Mouse (Mus musculus): Measurements from ENCODE around the gene Tead4.
"Not testable (repeated sequence)": the region's sequence is repeated elsewhere in the genome, so short reads cannot be mapped to it uniquely, and the experiment has no call there.

Tead4 gene

GRCm38 (mm10) chr6:128300134-128301001 is at the start of gene Tead4:
TSS of gene Tead4 (minus strand) at chr6:128300823.
- peak; percentile 70 for DNase-seq (ENCODE audit: low spot score)

- no peak for DNase-seq (ENCODE audit: low spot score)
Measured at GRCm38 (mm10) chr6:128349711-128350110, 49.1 kb upstream of the Tead4 start.

- no peak for DNase-seq (ENCODE audit: low spot score)
Measured at GRCm38 (mm10) chr6:128346782-128347181, 46.2 kb upstream of the Tead4 start.

GRCm38 (mm10) chr6:128345623-128346022 is 45.0 kb upstream of the Tead4 start:
- DNase-seq (ENCODE audit: low spot score), result no peak

GRCm38 (mm10) chr6:128341956-128342723 is 41.5 kb upstream of the Tead4 start:
- no peak for DNase-seq (ENCODE audit: low spot score)

- DNase-seq (ENCODE audit: low spot score), result no peak
Measured at GRCm38 (mm10) chr6:128338876-128339275, 38.3 kb upstream of the Tead4 start.

- DNase-seq (ENCODE audit: low spot score), result no peak
Measured at GRCm38 (mm10) chr6:128337467-128337866, 36.8 kb upstream of the Tead4 start.

- peak; percentile 37 for DNase-seq (ENCODE audit: low spot score)
Measured at GRCm38 (mm10) chr6:128334397-128335124, 33.9 kb upstream of the Tead4 start.

- DNase-seq (ENCODE audit: low spot score), result no peak
Measured at GRCm38 (mm10) chr6:128318317-128318716, 17.7 kb upstream of the Tead4 start.

GRCm38 (mm10) chr6:128315597-128315996 is 15.0 kb upstream of the Tead4 start:
- no peak for DNase-seq (ENCODE audit: low spot score)

GRCm38 (mm10) chr6:128314796-128315195 is 14.2 kb upstream of the Tead4 start:
- no peak for DNase-seq (ENCODE audit: low spot score)

- DNase-seq (ENCODE audit: low spot score), result no peak
Measured at GRCm38 (mm10) chr6:128308311-128308710, 7.7 kb upstream of the Tead4 start.

- no peak for DNase-seq (ENCODE audit: low spot score)
Measured at GRCm38 (mm10) chr6:128304801-128305200, 4.2 kb upstream of the Tead4 start.

- DNase-seq (ENCODE audit: low spot score), result not testable (repeated sequence)
Measured at GRCm38 (mm10) chr6:128302640-128303039, 2.0 kb upstream of the Tead4 start.

GRCm38 (mm10) chr6:128301891-128302290 is 1.3 kb upstream of the Tead4 start:
- no peak for DNase-seq (ENCODE audit: low spot score)

GRCm38 (mm10) chr6:128301458-128301857 is 835 bp upstream of the Tead4 start:
- DNase-seq (ENCODE audit: low spot score), result no peak

- DNase-seq (ENCODE audit: low spot score), result no peak
Measured at GRCm38 (mm10) chr6:128299292-128300133, 1.1 kb downstream of the Tead4 start.

GRCm38 (mm10) chr6:128298246-128298645 is 2.4 kb downstream of the Tead4 start:
- no peak for DNase-seq (ENCODE audit: low spot score)

GRCm38 (mm10) chr6:128296750-128297393 is 3.8 kb downstream of the Tead4 start:
- DNase-seq (ENCODE audit: low spot score), result no peak

- peak; percentile 38 for DNase-seq (ENCODE audit: low spot score)
Measured at GRCm38 (mm10) chr6:128295876-128296749, 4.5 kb downstream of the Tead4 start.

All from ovary, adult 18-20 months (tissue).